Mouse (Mus musculus) neural tube, embryonic 11.5 days (tissue): ENCODE data around the gene 7420426K07Rik. TPM values are rescaled to one million over a fixed set of nuclear protein-coding genes. Genes with fewer than 3 reads are reported as not detected.

Experiments used
- ATAC-seq: fragments of 200-750 bp; cut with Nextera tagmentation; 2 replicates; pipeline ENCODE4 v1.8.0; 2017; ENCODE audit warnings: moderate number of reproducible peaks, mild to moderate bottlenecking, moderate TSS enrichment, moderate library complexity; ENCODE audit not compliant: insufficient read depth, low FRiP score, low TSS enrichment
- DNase-seq: peaks from one replicate; pipeline ENCODE4 v3.0.0-alpha.2; 2015; ENCODE audit warnings: low spot score
- H3K27ac ChIP-seq: fragments of 300-500 bp; sonication (generic); 2 replicates; pipeline ENCODE4 v1.5.1; 2014; ENCODE audit warnings: low read depth, mild to moderate bottlenecking, low read length
- H3K27me3 ChIP-seq: fragments of 300-500 bp; sonication (generic); 2 replicates; pipeline ENCODE4 v1.6.1; 2014; ENCODE audit warnings: mild to moderate bottlenecking, low read length, mixed read lengths; ENCODE audit not compliant: control insufficient read depth, insufficient read depth
- H3K36me3 ChIP-seq: fragments of 300-500 bp; sonication (generic); 2 replicates; pipeline ENCODE4 v1.6.1; 2014; ENCODE audit warnings: mild to moderate bottlenecking, low read length, moderate library complexity, mixed read lengths; ENCODE audit not compliant: control insufficient read depth, insufficient read depth
- H3K4me1 ChIP-seq: fragments of 300-500 bp; sonication (generic); 2 replicates; pipeline ENCODE4 v1.6.1; 2014; ENCODE audit warnings: low read length, mixed read lengths; ENCODE audit not compliant: control insufficient read depth, insufficient read depth
- H3K4me2 ChIP-seq: fragments of 300-500 bp; sonication (generic); 2 replicates; pipeline ENCODE4 v1.6.1; 2014; ENCODE audit warnings: low read depth, mild to moderate bottlenecking, moderate library complexity
- H3K4me3 ChIP-seq: fragments of 300-500 bp; sonication (generic); 2 replicates; pipeline ENCODE4 v1.5.1; 2014; ENCODE audit warnings: low read depth, low read length
- H3K9ac ChIP-seq: fragments of 300-500 bp; sonication (generic); 2 replicates; pipeline ENCODE4 v1.6.1; 2014; ENCODE audit warnings: mild to moderate bottlenecking, low read length
- H3K9me3 ChIP-seq: fragments of 300-500 bp; sonication (generic); 2 replicates; pipeline ENCODE4 v1.6.1; 2016; ENCODE audit warnings: low read length; ENCODE audit not compliant: control insufficient read depth
- WGBS: fragments of 180-500 bp; shearing (Covaris S2); extraction: QIAGEN DNeasy Blood & Tissue Kit; methylation state at CpG from one replicate; pipeline ENCODE4 v1.1.7; 2014; 5-methylcytosine and 5-hydroxymethylcytosine counted together
- polyA plus RNA-seq: library from polyadenylated mRNA; unstranded; fragments of >200 nt; fragmentation: Nextera tagmentation; extraction: Ambion mirVana; gene quantifications from 2 replicates; pipeline ENCODE4 v1.2.1, GENCODE M21; 2014

The 7420426K07Rik gene
- polyA plus RNA-seq = not detected in 2 replicates

GRCm38 (mm10) chr9:98902819-98903218, at the start of gene 7420426K07Rik:
7420426K07Rik (plus strand) TSS chr9:98903119.
- H3K9ac ChIP-seq = no peak within 1 kb of the TSS
- H3K4me1 ChIP-seq = no peaks in the 10 kb centered on the region
- no peak within 1 kb of the TSS for H3K27ac ChIP-seq
- H3K27me3 ChIP-seq = no peaks in the 10 kb centered on the region
- H3K9me3 ChIP-seq = no peaks in the 10 kb centered on the region
- H3K36me3 ChIP-seq = no peaks in the 10 kb centered on the region
- H3K4me3 ChIP-seq = no peak within 1 kb of the TSS
- no peak within 1 kb of the TSS for H3K4me2 ChIP-seq
- DNase-seq = no peak
- WGBS = 89% methylated on average over 2 of the region's 2 CpGs
- ATAC-seq = no peak

DNA sequence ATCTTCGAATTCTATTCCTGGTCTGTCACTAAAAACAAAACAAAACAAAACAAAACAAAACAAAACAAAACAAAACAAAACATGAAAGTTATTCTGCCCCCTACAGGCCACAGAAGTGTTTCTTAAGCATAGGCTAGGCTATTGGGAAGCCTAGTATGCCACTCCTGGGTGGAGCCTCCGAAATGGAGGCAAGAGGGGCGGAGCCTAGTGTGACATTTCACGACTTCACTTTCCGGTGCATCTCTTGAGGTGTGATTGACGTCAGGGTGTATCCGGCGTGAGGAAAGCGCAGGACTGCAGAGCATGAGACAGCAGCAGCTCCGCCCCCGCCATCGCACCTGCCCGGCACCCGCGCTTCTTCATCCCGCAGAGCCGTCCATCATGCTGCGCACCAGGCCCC, 46.7 kb upstream of the 7420426K07Rik start, which contains the start of gene Prr23a2:
Gene Prr23a2 (plus strand): TSS at position 285 of the 400 bp plus-strand sequence.
- no peak within 1 kb of the TSS for H3K9ac ChIP-seq
- H3K27me3 ChIP-seq = no peaks in the 10 kb centered on the region
- H3K27ac ChIP-seq = no peak within 1 kb of the TSS
- H3K9me3 ChIP-seq = no peaks in the 10 kb centered on the region
- ATAC-seq = no peak
- H3K4me3 ChIP-seq = no peak within 1 kb of the TSS
- WGBS = 70% methylated on average over 18 of the region's 18 CpGs
- H3K4me1 ChIP-seq = no peaks in the 10 kb centered on the region
- H3K36me3 ChIP-seq = no peaks in the 10 kb centered on the region
- no peak within 1 kb of the TSS for H3K4me2 ChIP-seq
- DNase-seq = no peak

DNA sequence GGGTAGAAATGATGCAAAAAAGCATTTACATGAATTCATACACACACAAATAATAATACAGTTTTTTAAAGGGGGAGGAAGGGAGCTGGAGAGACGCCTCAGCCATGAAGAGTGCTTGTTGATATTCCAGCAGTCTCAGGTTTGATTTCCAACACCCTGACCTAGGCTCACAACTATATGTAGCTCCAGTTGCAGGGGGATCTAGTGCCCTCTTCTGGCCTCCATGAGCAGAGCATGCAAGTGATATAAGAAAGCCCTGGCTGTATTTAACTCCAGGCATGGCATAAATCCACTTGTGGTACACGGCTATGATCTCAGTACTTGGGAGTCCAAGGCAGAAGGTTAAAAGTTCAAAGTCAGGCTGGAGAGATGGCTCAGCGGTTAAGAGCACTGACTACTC, 39.5 kb upstream of the 7420426K07Rik start:
- H3K9ac ChIP-seq = no peak overlapping the region
- no peak overlapping the region for H3K4me2 ChIP-seq
- WGBS = 68% methylated on average over 3 of the region's 3 CpGs
- H3K9me3 ChIP-seq = no peaks in the 10 kb centered on the region
- H3K4me1 ChIP-seq = no peaks in the 10 kb centered on the region
- H3K27me3 ChIP-seq = no peaks in the 10 kb centered on the region
- no peak overlapping the region for H3K4me3 ChIP-seq
- H3K27ac ChIP-seq = no peak overlapping the region
- no peaks in the 10 kb centered on the region for H3K36me3 ChIP-seq
- DNase-seq (no peak), ATAC-seq (no peak)

- Histone ChIP-seq H3K9me3 (no peaks in the 10 kb centered on the region), H3K4me2 (no peak within 1 kb of the TSS), H3K36me3 (no peaks in the 10 kb centered on the region), H3K27me3 (no peaks in the 10 kb centered on the region), H3K4me3 (no peak within 1 kb of the TSS), H3K27ac (no peak within 1 kb of the TSS), H3K4me1 (no peaks in the 10 kb centered on the region), H3K9ac (no peak within 1 kb of the TSS)
- WGBS = 54% methylated on average over 22 of the region's 22 CpGs
- ATAC-seq (no peak), DNase-seq (no peak)
Measured at GRCm38 (mm10) chr9:98864571-98864970, 38.3 kb upstream of the 7420426K07Rik start, which contains the start of gene Prr23a3. Prr23a3 (plus strand) TSS chr9:98864767.

- no peaks in the 10 kb centered on the region for H3K4me1 ChIP-seq
- no peak overlapping the region for H3K4me2 ChIP-seq
- H3K27me3 ChIP-seq = no peaks in the 10 kb centered on the region
- ATAC-seq = no peak
- no peaks in the 10 kb centered on the region for H3K36me3 ChIP-seq
- 57% methylated on average over 1 of the region's 1 CpGs for WGBS
- no peak for DNase-seq
- no peak overlapping the region for H3K4me3 ChIP-seq
- no peak overlapping the region for H3K27ac ChIP-seq
- peaks cover 2% of the 10 kb centered on the region for H3K9me3 ChIP-seq
- H3K9ac ChIP-seq = no peak overlapping the region
Measured at GRCm38 (mm10) chr9:98901486-98901885, 1.4 kb upstream of the 7420426K07Rik start.

GRCm38 (mm10) chr9:98920629-98921523, 18.0 kb downstream of the 7420426K07Rik start:
- no peak overlapping the region for H3K27ac ChIP-seq

GRCm38 (mm10) chr9:98923119-98923518, 20.2 kb downstream of the 7420426K07Rik start:
- Histone ChIP-seq H3K36me3 (no peaks in the 10 kb centered on the region), H3K4me2 (no peak overlapping the region), H3K27ac (no peak overlapping the region), H3K27me3 (no peaks in the 10 kb centered on the region), H3K4me3 (no peak overlapping the region), H3K9ac (no peak overlapping the region), H3K9me3 (no peaks in the 10 kb centered on the region), H3K4me1 (no peaks in the 10 kb centered on the region)
- WGBS = 58% methylated on average over 6 of the region's 6 CpGs
- no peak for ATAC-seq
- DNase-seq = no peak

More at GRCm38 (mm10) chr9:98920629-98921523, 18.0 kb downstream of the 7420426K07Rik start:
- no peak for ATAC-seq
- Histone ChIP-seq H3K36me3 (no peaks in the 10 kb centered on the region), H3K4me2 (no peak overlapping the region), H3K4me3 (no peak overlapping the region), H3K4me1 (no peaks in the 10 kb centered on the region), H3K9me3 (no peaks in the 10 kb centered on the region), H3K27me3 (no peaks in the 10 kb centered on the region), H3K9ac (no peak overlapping the region)
- 90% methylated on average over 5 of the region's 5 CpGs for WGBS
- no peak for DNase-seq

GRCm38 (mm10) chr9:98924183-98924582, 21.3 kb downstream of the 7420426K07Rik start:
- Histone ChIP-seq H3K27me3 (no peaks in the 10 kb centered on the region), H3K27ac (no peak overlapping the region), H3K36me3 (no peaks in the 10 kb centered on the region), H3K9ac (no peak overlapping the region), H3K4me3 (no peak overlapping the region), H3K4me2 (no peak overlapping the region), H3K4me1 (no peaks in the 10 kb centered on the region), H3K9me3 (no peaks in the 10 kb centered on the region)
- WGBS = 63% methylated on average over 6 of the region's 6 CpGs
- ATAC-seq = no peak
- no peak for DNase-seq

- Histone ChIP-seq H3K4me1 (no peaks in the 10 kb centered on the region), H3K27me3 (no peaks in the 10 kb centered on the region), H3K9me3 (no peaks in the 10 kb centered on the region), H3K4me3 (no peak overlapping the region), H3K27ac (no peak overlapping the region), H3K36me3 (no peaks in the 10 kb centered on the region), H3K4me2 (no peak overlapping the region), H3K9ac (no peak overlapping the region)
- WGBS = 91% methylated on average over 2 of the region's 2 CpGs
- ATAC-seq = no peak
- no peak for DNase-seq
Measured at GRCm38 (mm10) chr9:98929496-98929895, 26.6 kb downstream of the 7420426K07Rik start.
